ENCODE assay signal across 8 mouse cellular contexts in the genomic region with DNA sequence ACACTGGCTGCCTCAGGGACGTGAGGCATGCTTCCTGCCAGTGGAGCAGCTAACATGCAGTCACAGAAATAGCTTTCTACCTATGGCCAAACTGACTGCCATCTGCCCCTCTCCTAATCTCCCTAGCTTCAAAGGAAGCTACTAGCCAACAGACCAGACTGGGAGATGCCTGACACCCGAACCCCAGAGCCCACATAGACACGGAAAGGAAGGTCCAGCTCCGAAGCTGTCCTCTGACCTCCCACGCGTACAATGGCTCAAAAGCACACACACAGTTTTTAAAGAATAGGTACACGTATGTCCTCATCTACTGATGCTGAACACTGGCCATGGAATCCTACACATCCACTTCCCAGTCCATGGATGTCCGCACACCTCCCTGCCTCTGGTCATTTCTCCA. TPM values are rescaled to one million over a fixed set of nuclear protein-coding genes. Genes with fewer than 3 reads are reported as not detected.
A peak's percentile ranks its signal among the peaks of the same experiment; 100 is the strongest.
DNase-seq lines count a peak whose midpoint lies in the region; ATAC-seq and TF ChIP-seq lines count a peak whose summit lies in the region.

No protein-coding gene starts in this region.

- no peak for TF ChIP-seq CTCF in gastrocnemius, adult 2 months (IDR thresholded peaks at IDR 0.05)
- no peak for TF ChIP-seq CTCF in forebrain, postnatal 0 days (IDR thresholded peaks at IDR 0.05; ENCODE audit: low read depth)

- 79% methylated on average over 8 of the region's 8 CpGs for WGBS in midbrain, embryonic 10.5 days
- WGBS in midbrain, embryonic 11.5 days, result 72% methylated on average over 8 of the region's 8 CpGs
- WGBS in intestine, embryonic 15.5 days, result 56% methylated on average over 8 of the region's 8 CpGs
- 66% methylated on average over 8 of the region's 8 CpGs for WGBS in stomach, embryonic 14.5 days
- 86% methylated on average over 8 of the region's 8 CpGs for WGBS in forebrain, postnatal 0 days

- DNase-seq in gastrocnemius, adult 2 months, result no peak
- no peak for DNase-seq in gastrocnemius, postnatal 36 days
- DNase-seq in midbrain, embryonic 10.5 days (ENCODE audit: low spot score), result no peak
- DNase-seq in midbrain, embryonic 11.5 days (ENCODE audit: low spot score, missing footprints), result no peak
- DNase-seq in spleen, postnatal 36 days (ENCODE audit: low spot score in 2 of 2), result no peak
- no peak for DNase-seq in forebrain, postnatal 0 days

- H3K4me1 ChIP-seq in midbrain, embryonic 10.5 days, result peaks cover 57% of the 10 kb centered on the region
- peaks cover 14% of the 10 kb centered on the region for H3K4me1 ChIP-seq in midbrain, embryonic 11.5 days (ENCODE audit: control insufficient read depth, insufficient read depth, low read length)
- H3K4me1 ChIP-seq in intestine, embryonic 15.5 days (replicated peaks), result peaks cover 30% of the 10 kb centered on the region; the same call in 1 of the 2 replicates
- peaks cover 24% of the 10 kb centered on the region; the same call in 1 of the 2 replicates for H3K4me1 ChIP-seq in stomach, embryonic 14.5 days (ENCODE audit: control insufficient read depth, insufficient read depth, low read length)
- H3K4me1 ChIP-seq in forebrain, postnatal 0 days (ENCODE audit: insufficient read depth), result peaks cover 7% of the 10 kb centered on the region; the same call in 1 of the 2 replicates

- peak overlapping the region; percentile 91 for H3K4me3 ChIP-seq in gastrocnemius, adult 2 months
- peak overlapping the region; percentile 7; the same call in 1 of the 2 replicates for H3K4me3 ChIP-seq in midbrain, embryonic 10.5 days
- H3K4me3 ChIP-seq in midbrain, embryonic 11.5 days (ENCODE audit: low read depth, low read length), result no peak overlapping the region
- peak overlapping the region; percentile 85 for H3K4me3 ChIP-seq in intestine, embryonic 15.5 days (replicated peaks)
- peak overlapping the region; percentile 65 for H3K4me3 ChIP-seq in stomach, embryonic 14.5 days (ENCODE audit: low read depth, low read length)
- H3K4me3 ChIP-seq in forebrain, postnatal 0 days (ENCODE audit: low read depth, low read length), result no peak overlapping the region

- peaks cover 56% of the 10 kb centered on the region for H3K27me3 ChIP-seq in midbrain, embryonic 10.5 days (ENCODE audit: low read depth, poor library complexity, severe bottlenecking)
- no peaks in the 10 kb centered on the region; the same call in 1 of the 2 replicates for H3K27me3 ChIP-seq in midbrain, embryonic 11.5 days (ENCODE audit: control insufficient read depth, insufficient read depth, low read length)
- H3K27me3 ChIP-seq in intestine, embryonic 15.5 days (replicated peaks), result no peaks in the 10 kb centered on the region
- no peaks in the 10 kb centered on the region for H3K27me3 ChIP-seq in stomach, embryonic 14.5 days (ENCODE audit: control insufficient read depth, insufficient read depth, low read length)
- H3K27me3 ChIP-seq in forebrain, postnatal 0 days (ENCODE audit: insufficient read depth, low read length), result no peaks in the 10 kb centered on the region

- H3K9me3 ChIP-seq in midbrain, embryonic 10.5 days (replicated peaks), result no peaks in the 10 kb centered on the region
- no peaks in the 10 kb centered on the region for H3K9me3 ChIP-seq in midbrain, embryonic 11.5 days (ENCODE audit: control insufficient read depth, low read length)
- no peaks in the 10 kb centered on the region for H3K9me3 ChIP-seq in intestine, embryonic 15.5 days
- H3K9me3 ChIP-seq in stomach, embryonic 14.5 days (ENCODE audit: control insufficient read depth, low read depth, low read length), result no peaks in the 10 kb centered on the region
- no peaks in the 10 kb centered on the region for H3K9me3 ChIP-seq in forebrain, postnatal 0 days (ENCODE audit: low read length)

- no peak overlapping the region for H3K4me2 ChIP-seq in midbrain, embryonic 11.5 days
- H3K4me2 ChIP-seq in intestine, embryonic 15.5 days (replicated peaks), result peak overlapping the region; percentile 68
- H3K4me2 ChIP-seq in stomach, embryonic 14.5 days (replicated peaks; ENCODE audit: low read depth, low read length), result peak overlapping the region; percentile 76
- no peak overlapping the region for H3K4me2 ChIP-seq in forebrain, postnatal 0 days (ENCODE audit: low read depth)

- ATAC-seq in midbrain, embryonic 11.5 days (ENCODE audit: low FRiP score), result no peak
- no peak for ATAC-seq in intestine, embryonic 15.5 days
- no peak for ATAC-seq in stomach, embryonic 14.5 days (ENCODE audit: insufficient number of reproducible peaks, insufficient read depth, low FRiP score, low read depth)
- ATAC-seq in forebrain, postnatal 0 days, result no peak

- no peaks in the 10 kb centered on the region for H3K36me3 ChIP-seq in midbrain, embryonic 10.5 days
- no peaks in the 10 kb centered on the region for H3K36me3 ChIP-seq in midbrain, embryonic 11.5 days (ENCODE audit: control insufficient read depth, insufficient read depth, low read length)
- H3K36me3 ChIP-seq in intestine, embryonic 15.5 days, result no peaks in the 10 kb centered on the region
- no peaks in the 10 kb centered on the region for H3K36me3 ChIP-seq in stomach, embryonic 14.5 days (ENCODE audit: control insufficient read depth, insufficient read depth, low read length)
- H3K36me3 ChIP-seq in forebrain, postnatal 0 days (ENCODE audit: insufficient read depth), result no peaks in the 10 kb centered on the region

- H3K27ac ChIP-seq in gastrocnemius, adult 2 months, result peak overlapping the region; percentile 97
- H3K27ac ChIP-seq in midbrain, embryonic 10.5 days (replicated peaks), result no peak overlapping the region
- H3K27ac ChIP-seq in midbrain, embryonic 11.5 days (ENCODE audit: low read depth, low read length), result no peak overlapping the region
- no peak overlapping the region for H3K27ac ChIP-seq in intestine, embryonic 15.5 days
- H3K27ac ChIP-seq in stomach, embryonic 14.5 days (ENCODE audit: low read length), result no peak overlapping the region
- H3K27ac ChIP-seq in forebrain, postnatal 0 days (ENCODE audit: low read depth, low read length), result no peak overlapping the region

- intact Hi-C loops in gastrocnemius, adult 2 months (cut with DNase I), result loop anchor here (2.0 to 5.0 kb wide), 2 partner anchors 31 to 73 kb away; no protein-coding TSS in a partner anchor
- intact Hi-C loops in gastrocnemius, postnatal 36 days (cut with DNase I), result loop anchor here (5.0 kb wide), 1 partner anchor 33 kb away; no protein-coding TSS in a partner anchor

- no peak overlapping the region for H3K9ac ChIP-seq in midbrain, embryonic 11.5 days (ENCODE audit: low read length)
- H3K9ac ChIP-seq in intestine, embryonic 15.5 days, result peak overlapping the region; percentile 9
- H3K9ac ChIP-seq in stomach, embryonic 14.5 days (replicated peaks; ENCODE audit: low read depth, low read length), result no peak overlapping the region
- no peak overlapping the region for H3K9ac ChIP-seq in forebrain, postnatal 0 days

RNA-seq across cellular contexts. Expression of a gene that starts 2.0 kb away (rescaled TPM):
- total RNA-seq in gastrocnemius, adult 2 months (2021), result 10 to 100 TPM; 54.4 to 55.9 TPM
- total RNA-seq in gastrocnemius, postnatal 36 days (2021), result 10 to 100 TPM; 48.3 to 52.2 TPM
- 13.9 and 16.5 TPM in 2 replicates for polyA plus RNA-seq in midbrain, embryonic 10.5 days (2016; fragmentation: Nextera tagmentation; extraction: Ambion mirVana)
- polyA plus RNA-seq in midbrain, embryonic 11.5 days (2014; fragmentation: Nextera tagmentation; extraction: Ambion mirVana), result 11.5 and 12.1 TPM in 2 replicates
- polyA plus RNA-seq in intestine, embryonic 15.5 days (2015; fragmentation: Nextera tagmentation; extraction: Ambion mirVana), result 25.8 and 30.9 TPM in 2 replicates
- 34.6 and 38.2 TPM in 2 replicates for polyA plus RNA-seq in stomach, embryonic 14.5 days (2014; fragmentation: Nextera tagmentation; extraction: Ambion mirVana)
- 4.5 and 5.1 TPM in 2 replicates for total RNA-seq in forebrain, postnatal 0 days (2014; rRNA removed)
- polyA plus RNA-seq in forebrain, postnatal 0 days (2015; fragmentation: Nextera tagmentation; extraction: Ambion mirVana), result 2.7 and 3.3 TPM in 2 replicates

RNA-seq across cellular contexts. Expression of a gene that starts 33.4 kb away (rescaled TPM):
- total RNA-seq in gastrocnemius, adult 2 months (2021), result 10 to 100 TPM in 1 of 2 experiments, 1 to 10 TPM in 1; 9.0 to 11.2 TPM
- 1 to 10 TPM; 7.4 to 8.5 TPM for total RNA-seq in gastrocnemius, postnatal 36 days (2021)
- polyA plus RNA-seq in midbrain, embryonic 10.5 days (2016; fragmentation: Nextera tagmentation; extraction: Ambion mirVana), result 22.9 and 23.6 TPM in 2 replicates
- 22.7 and 24.0 TPM in 2 replicates for polyA plus RNA-seq in midbrain, embryonic 11.5 days (2014; fragmentation: Nextera tagmentation; extraction: Ambion mirVana)
- polyA plus RNA-seq in intestine, embryonic 15.5 days (2015; fragmentation: Nextera tagmentation; extraction: Ambion mirVana), result 16.6 and 16.9 TPM in 2 replicates
- polyA plus RNA-seq in stomach, embryonic 14.5 days (2014; fragmentation: Nextera tagmentation; extraction: Ambion mirVana), result 21.4 and 21.7 TPM in 2 replicates
- 29.5 and 30.2 TPM in 2 replicates for total RNA-seq in forebrain, postnatal 0 days (2014; rRNA removed)
- polyA plus RNA-seq in forebrain, postnatal 0 days (2015; fragmentation: Nextera tagmentation; extraction: Ambion mirVana), result 18.5 and 21.0 TPM in 2 replicates

Comparison
In these comparisons a context has a peak if more than half of its experiments do, and no peak if none do; other contexts are left out.
1. H3K4me3 ChIP-seq: peak in gastrocnemius, adult 2 months (single experiment), midbrain, embryonic 10.5 days (single experiment), intestine, embryonic 15.5 days (single experiment) and stomach, embryonic 14.5 days (single experiment); none in midbrain, embryonic 11.5 days (single experiment) and forebrain, postnatal 0 days (single experiment).
2. H3K4me2 ChIP-seq: peak in intestine, embryonic 15.5 days (single experiment) and stomach, embryonic 14.5 days (single experiment); none in midbrain, embryonic 11.5 days (single experiment) and forebrain, postnatal 0 days (single experiment).